Mouse (Mus musculus): ENCODE results near the gene Kars.

The Kars gene

DNA sequence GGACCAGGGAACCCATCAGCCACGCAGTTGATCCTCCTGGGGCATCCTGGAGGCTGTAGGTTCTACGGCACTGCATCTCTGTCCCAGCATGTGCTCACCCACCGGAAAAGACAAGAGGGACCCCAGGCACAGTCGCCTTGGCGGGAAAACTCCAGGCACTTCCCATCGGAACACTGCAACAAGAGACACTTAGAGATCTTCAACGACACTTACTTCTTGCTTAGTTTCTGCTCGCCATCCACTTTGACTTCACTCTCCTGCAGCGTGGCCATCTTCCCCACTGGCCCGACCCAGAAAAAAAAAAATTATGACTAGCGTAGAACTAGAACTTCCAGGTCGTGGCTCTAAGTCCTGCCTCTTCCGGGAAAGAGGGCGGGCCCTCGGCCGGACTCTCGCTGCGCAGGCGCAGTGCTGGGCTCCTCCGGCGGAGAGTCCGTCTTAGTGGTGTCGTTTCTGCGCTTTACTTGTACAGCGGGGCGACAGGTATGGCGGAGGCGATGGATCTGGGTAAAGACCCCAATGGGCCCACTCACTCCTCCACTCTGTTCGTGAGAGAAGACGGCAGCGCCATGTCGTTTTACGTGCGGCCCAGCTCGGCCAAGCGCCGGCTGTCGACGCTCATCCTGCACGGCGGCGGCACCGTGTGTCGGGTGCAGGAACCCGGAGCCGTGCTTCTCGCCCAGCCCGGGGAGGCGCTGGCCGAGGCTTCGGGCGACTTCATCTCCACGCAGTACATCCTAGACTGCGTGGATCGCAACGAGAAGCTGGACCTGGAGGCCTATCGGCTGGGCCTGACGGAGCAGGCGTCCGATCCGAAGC, at the start of gene Kars, which contains the start of gene Terf2ip:
Gene Kars (minus strand): TSS at position 327 of the 819 bp plus-strand sequence.
Gene Terf2ip (plus strand): TSS at position 402 of the 819 bp plus-strand sequence.
- peak; percentile 88 for DNase-seq (ENCODE audit: low read depth, low spot score)

DNA sequence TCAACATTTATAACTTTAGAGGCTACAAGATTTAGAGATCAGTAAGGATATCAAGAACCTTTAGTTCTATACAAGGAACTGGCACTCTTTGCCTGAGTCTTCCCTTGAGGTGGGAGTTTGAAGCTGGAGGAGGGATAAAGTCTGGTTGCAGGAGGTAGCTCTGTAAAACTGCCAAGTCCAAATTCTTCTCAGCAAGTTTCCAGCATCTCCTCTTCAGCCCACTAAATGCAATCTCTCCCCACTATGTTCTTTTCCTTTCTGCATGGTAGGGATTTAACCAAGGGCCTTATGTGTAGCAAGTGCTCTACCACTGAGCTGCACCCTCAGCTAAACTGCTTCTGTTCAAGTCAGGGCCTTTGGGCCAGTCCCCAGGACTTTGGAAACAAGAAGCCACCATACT, 43.3 kb upstream of the Kars start:
- no peak for DNase-seq (ENCODE audit: low read depth, low spot score)

DNA sequence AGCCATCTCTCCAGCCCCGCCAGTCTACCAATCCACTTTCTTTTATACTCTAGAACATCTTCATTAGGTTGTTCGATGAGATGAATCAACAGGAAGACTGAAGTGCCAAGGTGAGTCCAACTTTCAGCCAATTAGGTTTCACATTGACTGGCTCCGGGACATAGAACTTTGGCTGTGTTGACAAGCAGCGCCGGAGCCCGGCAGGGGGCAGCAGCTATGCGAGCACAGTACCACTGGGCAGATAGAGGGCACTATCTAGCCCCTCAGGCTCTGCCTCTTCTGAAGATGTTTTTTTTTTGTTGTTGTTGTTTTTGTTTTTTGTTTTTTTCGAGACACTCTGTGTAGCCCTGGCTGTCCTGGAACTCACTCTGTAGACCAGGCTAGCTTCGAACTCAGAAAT, 40.4 kb upstream of the Kars start:
- no peak for DNase-seq (ENCODE audit: low read depth, low spot score)

GRCm38 (mm10) chr8:112049984-112050383, 38.9 kb upstream of the Kars start:
- no peak for DNase-seq (ENCODE audit: low read depth, low spot score)

GRCm38 (mm10) chr8:112048293-112048692, 37.2 kb upstream of the Kars start:
- no peak for DNase-seq (ENCODE audit: low read depth, low spot score)

GRCm38 (mm10) chr8:112045896-112046295, 34.8 kb upstream of the Kars start:
- DNase-seq (ENCODE audit: low read depth, low spot score), result peak; percentile 51

DNA sequence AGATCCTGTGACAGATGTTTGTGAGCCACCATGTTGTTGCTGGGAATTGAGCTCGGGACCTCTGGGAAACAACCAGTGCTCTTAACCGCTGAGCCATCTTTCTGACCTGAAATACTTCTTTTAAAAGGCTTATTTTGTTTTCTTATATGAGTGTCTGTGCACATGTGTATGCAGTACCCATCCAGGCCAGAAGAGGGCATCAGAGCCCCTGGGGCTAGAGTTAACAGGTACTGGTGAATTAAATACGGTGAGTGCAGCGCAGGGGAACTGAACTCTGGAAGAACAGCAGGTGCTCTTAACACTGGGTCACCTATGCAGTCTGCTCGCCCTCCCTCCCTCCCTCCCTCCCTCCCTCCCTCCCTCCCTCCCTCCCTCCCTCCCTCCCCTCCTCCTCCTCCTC, 34.1 kb upstream of the Kars start:
- no peak for DNase-seq (ENCODE audit: low read depth, low spot score)

DNA sequence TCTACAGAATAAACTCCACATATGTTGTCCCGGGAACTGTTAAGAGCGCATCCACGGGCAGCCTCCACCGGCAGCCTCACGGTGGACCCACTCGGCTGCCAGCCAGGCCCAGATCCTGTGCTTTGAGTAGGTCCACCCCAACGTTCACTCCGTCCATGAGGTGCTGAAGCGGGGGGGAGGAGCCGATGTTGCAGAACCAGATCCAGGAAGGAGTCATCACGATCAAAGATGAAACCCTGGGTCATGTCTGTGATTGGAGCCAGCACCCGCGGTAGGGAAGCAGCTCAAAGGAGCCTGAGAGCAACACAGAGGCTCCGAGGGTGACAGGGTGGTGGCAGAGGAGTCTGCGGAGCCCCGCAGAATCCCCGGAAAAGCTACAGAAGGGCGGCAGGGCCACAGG, 26.4 kb upstream of the Kars start:
- DNase-seq (ENCODE audit: low read depth, low spot score), result no peak

DNA sequence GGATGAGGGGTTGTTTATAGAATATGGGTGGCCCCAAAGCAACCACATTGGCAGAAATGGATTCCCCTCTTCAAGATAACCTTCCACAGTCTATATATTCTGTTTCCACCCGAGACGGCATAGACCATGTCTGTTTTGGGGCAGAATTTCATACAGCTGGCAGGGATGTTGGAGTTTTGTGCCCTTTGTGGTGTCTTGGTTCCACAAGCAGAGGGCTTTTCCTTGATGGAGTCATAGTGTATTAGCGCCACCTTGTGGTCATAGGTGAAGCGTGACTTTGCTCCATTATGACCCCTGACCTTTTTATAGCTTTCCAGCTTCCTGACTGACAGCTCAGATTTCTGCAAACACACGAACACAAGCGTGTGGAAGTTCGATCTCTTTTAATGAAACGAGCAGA, 23.5 kb upstream of the Kars start:
- DNase-seq (ENCODE audit: low read depth, low spot score), result peak; percentile 50

DNA sequence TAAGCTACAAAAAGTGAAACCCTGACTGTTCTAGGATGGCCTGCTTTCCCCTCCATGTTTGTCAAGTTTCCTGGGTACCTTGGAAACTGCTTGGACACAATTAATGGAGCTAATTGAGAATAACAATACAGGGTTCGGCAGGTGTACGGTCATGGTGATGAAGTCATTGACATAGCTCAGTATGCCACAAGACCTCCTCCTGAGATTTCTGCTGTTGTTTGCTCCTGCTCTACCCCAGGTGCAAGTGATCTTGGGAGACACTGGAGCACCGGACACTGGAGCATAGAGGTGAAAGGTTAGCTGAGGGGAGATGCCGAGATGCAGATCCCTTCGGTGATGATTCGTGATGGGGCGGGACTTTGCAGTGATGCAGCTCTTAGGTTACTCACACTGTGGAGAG, 21.9 kb upstream of the Kars start:
- no peak for DNase-seq (ENCODE audit: low read depth, low spot score)

GRCm38 (mm10) chr8:112030663-112031062, 19.5 kb upstream of the Kars start:
- DNase-seq (ENCODE audit: low read depth, low spot score), result no peak

DNA sequence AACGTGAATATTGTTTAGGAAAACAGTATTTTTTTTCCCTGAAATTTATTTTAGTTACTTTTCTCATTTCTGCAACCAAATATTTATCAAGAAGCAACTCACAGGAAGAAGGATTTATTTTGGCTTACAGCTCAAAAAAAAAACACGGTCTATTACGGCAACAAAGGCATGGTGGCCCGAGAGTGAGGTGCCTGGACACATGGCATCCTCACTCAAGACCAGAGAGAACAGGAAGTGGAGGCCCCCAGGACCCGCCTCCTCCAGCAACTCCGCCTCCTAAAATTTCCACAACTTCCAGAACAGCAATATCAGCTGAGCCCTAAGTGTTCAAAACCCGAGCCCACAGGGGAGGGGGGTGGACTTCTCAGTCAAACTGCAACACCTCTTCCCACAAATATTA, 18.3 kb upstream of the Kars start:
- no peak for DNase-seq (ENCODE audit: low read depth, low spot score)

DNA sequence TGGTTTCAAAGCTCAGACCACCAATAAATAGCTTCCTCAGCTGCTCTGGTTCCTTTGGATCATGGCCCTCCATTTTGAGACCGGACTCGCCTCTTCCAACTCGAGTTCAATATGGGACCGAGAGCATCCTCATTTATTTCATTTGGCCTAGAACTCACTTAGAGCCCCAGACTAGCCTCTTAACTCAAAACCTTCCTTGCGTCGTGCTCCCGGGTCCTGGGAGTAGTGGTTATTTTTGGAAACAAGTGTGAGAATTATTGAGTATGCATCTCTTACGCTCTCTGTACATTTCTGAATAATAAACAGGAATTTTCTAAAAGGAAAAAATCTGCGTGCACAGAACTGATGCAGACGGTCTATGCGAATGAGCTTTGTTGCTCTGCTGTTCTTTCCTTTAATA, 3.8 kb upstream of the Kars start, which contains the start of gene Gm6793:
Gene Gm6793 (minus strand): TSS at position 101 of the 400 bp plus-strand sequence.
- DNase-seq (ENCODE audit: low read depth, low spot score), result no peak

DNA sequence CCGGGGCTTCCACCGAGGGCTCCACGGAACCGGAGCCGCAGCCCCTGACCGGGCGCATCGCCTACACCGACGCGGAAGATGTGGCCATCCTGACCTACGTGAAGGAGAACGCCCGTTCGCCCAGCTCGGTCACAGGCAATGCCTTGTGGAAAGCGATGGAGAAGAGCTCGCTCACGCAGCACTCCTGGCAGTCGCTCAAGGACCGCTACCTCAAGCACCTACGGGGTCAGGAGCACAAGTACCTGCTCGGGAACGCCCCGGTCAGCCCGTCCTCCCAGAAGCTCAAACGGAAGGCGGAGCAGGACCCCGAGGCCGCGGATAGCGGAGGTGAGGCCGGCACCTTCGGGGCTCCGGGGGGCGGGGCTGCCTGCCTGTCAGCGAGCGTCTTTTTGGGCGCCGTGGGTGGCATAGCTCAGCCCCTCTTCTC, 706 bp upstream of the Kars start:
- peak; percentile 44 for DNase-seq (ENCODE audit: low read depth, low spot score)

GRCm38 (mm10) chr8:112009558-112009957, 1.6 kb downstream of the Kars start:
- DNase-seq (ENCODE audit: low read depth, low spot score), result no peak

DNA sequence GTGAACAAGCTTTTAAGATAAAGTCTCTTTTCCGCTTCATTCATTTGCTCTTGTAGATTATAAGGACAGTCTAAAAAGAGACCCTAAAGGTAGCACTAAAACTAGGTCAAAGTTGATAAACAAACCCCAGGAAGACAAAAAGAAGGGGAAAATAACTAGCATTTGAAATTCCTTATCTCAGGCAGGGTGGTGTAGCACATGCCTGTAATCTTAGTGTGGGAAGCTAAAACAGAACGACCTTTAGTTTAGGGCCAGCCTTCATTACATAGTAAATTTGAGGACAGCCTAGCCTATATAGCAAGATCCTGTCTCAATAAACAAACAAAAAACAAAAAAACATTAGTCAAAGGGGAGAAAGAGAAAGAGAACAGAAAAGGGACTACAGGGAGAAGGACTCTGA, 3.5 kb downstream of the Kars start:
- no peak for DNase-seq (ENCODE audit: low read depth, low spot score)

- no peak for DNase-seq (ENCODE audit: low read depth, low spot score)
Observed at GRCm38 (mm10) chr8:112005601-112006000, 5.5 kb downstream of the Kars start.

GRCm38 (mm10) chr8:112004754-112005153, 6.4 kb downstream of the Kars start:
- no peak for DNase-seq (ENCODE audit: low read depth, low spot score)

DNA sequence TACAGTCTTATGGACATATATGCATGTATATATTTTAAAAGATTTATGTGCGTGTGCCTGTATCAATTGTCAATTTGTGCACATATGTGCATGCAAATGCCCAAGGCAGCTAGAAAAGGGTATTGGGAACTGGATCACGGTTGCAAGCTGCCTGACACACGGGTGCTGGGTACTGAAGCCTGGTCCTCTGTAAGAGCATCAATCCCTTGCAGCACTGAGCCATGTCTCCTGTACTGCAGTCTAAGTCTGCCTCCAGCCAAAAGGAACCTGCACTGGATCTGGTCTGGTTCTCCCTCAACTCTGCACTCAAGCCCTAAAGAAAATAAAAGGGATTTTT, 18.5 kb downstream of the Kars start:
- no peak for DNase-seq (ENCODE audit: low read depth, low spot score)

GRCm38 (mm10) chr8:111992013-111992702, 19.0 kb downstream of the Kars start, which contains the start of gene Adat1:
Gene Adat1, minus strand, starts transcription at chr8:111992302.
- peak; percentile 65 for DNase-seq (ENCODE audit: low read depth, low spot score)

GRCm38 (mm10) chr8:111991278-111991677, 19.8 kb downstream of the Kars start:
- no peak for DNase-seq (ENCODE audit: low read depth, low spot score)

DNA sequence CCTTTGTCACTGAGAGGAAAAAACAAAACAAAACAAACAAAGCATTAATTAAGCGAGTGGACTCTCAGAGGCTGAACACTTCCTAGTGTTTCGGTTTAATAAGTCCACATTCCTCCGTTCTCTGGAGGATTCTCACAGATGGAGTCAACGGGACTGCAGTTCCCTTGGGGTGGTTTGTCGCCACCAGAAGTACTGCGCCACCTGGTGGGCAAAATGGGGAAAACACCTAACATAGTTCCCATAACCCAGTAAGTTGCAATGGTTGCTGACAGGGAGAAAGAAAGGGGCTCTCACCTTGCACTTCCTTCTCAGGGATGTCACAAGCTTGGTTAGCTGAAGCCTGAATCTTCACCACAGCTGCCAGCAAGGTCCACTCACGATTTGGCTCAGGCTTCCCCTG, 21.2 kb downstream of the Kars start:
- DNase-seq (ENCODE audit: low read depth, low spot score), result peak; percentile 71

GRCm38 (mm10) chr8:111984511-111984910, 26.6 kb downstream of the Kars start:
- no peak for DNase-seq (ENCODE audit: low read depth, low spot score)

All from c-Kit-negative CD71-positive TER-119-positive erythroid progenitor cells, embryonic 14.5 days (primary cell).